Mouse (Mus musculus) frontal cortex, postnatal 25 days (tissue): ENCODE data around the gene Kctd12.

Source experiments
- DNase-seq, 2 experiments: peaks; one replicate each; pipeline ENCODE4 v3.0.0; 2022; ENCODE audit warnings: low spot score in 2 of 2

Gene Kctd12

DNA sequence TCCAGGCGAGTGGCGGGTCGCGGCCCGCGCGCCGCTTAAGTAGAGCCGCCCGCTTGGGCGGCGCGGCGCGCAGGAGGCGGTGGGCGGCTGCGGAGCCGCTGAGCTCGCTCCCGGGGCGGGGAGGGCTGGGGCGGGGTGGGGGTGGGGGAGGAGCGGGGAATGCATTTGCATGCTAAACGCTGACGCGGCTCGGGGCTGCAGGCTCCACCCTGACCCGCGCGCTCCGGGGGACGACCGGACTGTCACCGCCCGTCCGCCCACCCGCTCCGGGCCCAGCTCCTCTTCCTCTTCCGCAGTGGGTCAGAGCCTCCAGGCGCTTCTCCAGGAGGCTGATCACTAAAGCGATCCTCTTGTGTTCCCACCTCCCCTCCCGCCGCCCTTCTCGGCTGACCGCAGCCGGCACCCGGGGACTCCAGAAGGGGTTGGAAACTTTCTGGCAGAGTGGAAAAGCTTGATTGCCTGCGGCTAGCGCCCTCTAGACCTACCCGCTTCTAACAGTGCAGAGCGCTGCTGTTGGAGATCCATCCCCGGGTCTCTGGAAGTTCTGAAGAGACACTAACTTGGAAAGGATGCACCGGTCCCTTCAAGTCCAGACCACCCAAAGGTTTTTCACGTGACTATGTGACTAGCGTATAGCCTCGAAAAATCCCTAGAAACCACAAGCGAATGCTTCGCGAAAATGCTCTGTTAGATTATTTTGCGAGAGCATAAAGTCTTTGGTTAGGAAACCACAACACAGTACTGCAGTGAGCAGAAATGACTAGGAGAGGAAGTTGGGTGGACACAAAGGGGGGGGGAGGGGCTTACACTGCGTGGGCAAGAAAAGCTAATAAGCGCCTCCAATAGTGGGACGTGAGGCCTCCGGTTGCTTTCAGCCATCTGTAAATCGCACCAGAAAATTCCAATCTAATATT lies at the start of gene Kctd12:
Gene Kctd12 (minus strand): TSS at position 11 of the 914 bp plus-strand sequence.
- peak; percentile 56 to 59 for DNase-seq

DNA sequence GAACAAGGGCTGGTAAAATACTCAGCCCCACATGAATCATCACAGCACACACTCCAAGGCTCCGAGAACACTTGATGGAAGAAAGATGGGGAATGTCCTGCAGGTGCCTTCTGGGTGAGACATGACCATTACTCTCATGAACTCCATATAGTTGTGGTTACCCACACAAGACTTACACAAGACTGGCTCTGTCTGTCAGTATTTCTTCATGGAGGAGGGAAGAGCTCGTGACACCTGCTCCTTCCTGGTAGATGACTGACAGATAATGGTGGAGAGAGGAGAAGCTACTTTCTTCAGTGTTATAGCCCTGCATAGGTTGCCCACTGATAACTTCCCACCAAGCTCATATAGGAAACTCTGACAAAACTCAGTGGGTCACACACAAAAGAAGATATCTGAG lies 46.8 kb upstream of the Kctd12 start:
- no peak for DNase-seq

DNA sequence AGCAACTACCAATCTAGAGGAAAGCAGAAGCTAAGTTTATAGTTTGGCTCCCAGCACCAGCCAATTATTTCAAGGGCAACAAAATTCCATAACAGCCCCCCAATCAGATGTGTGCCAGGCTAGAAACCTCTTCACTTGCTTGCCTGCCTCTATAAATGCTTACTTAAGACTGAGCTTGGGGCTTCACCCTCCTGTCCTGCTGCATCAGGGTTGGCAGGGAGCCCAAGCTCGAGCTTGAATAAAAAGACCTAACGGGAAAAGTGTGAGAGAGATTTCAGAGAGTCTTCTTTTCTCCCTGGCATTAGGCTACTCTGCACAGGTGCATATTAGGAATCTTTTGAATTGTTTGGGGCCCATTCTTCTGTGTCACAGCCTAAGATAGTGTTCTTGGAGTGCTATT lies 37.6 kb upstream of the Kctd12 start:
- no peak for DNase-seq

DNA sequence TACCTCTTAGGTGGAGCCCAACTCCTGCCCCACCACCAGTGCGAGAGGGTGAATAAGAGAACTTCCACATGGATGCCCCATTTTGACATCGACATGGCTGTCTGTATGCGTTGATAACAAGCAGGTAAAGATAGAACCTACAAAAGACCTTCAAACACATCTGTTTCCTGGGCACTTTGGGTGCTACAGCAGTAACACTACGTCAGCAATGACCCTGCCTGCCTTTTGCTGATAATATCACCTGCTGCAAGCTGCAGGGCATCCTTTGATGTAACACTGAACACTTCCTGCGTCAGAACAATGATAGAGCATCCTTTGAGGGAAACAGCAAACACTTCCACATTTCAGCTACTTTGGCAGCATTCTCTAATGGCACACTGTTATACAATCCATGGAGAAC lies 34.6 kb upstream of the Kctd12 start:
- no peak for DNase-seq

DNA sequence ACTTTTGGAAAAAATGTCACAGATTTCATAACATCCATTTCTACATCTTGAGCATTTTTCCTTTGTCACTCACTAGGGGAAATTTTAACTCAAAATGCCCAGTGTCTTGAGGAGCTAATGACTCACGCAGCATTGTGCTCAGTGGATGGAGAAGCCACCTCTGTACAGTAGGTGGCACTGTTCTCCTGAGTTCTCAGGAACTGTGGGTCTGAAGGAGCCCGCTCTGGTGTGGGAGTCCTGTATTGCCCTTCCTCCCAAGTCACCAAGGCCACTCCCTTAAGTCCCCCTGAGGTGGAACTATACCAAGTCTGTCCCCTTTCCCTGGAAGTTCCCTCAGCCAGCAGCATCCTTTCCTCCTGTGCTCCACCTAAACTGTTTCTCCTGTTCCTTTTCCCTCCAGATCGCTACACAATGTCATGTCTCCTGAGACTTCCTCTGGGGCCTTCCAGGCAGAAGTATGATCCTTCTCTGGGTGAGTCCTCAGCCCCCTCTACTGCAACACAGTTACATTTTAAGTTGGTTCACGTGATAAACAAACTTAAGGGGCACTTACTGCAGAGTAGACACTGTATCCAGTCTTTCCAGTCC lies 30.2 kb upstream of the Kctd12 start:
- peak; percentile 20 to 41 for DNase-seq

DNA sequence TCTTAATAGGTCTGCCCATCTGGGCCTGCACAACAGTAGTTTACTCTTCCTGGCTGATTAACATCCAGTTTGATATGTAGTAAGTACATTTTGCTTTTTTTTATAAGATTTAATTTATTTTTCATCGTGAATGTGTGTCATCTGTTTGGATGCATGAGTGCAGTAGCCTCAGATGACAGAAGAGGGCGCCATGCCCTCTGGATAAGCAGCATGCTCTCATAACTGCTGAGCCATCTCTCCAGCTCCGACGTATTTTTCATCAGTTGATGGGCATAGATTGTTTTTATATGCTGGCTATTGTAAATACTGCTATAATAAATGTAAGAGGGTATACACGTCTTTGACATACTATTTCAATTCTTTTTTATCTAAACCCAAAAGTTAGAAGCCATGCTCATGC lies 29.3 kb upstream of the Kctd12 start:
- no peak for DNase-seq

DNA sequence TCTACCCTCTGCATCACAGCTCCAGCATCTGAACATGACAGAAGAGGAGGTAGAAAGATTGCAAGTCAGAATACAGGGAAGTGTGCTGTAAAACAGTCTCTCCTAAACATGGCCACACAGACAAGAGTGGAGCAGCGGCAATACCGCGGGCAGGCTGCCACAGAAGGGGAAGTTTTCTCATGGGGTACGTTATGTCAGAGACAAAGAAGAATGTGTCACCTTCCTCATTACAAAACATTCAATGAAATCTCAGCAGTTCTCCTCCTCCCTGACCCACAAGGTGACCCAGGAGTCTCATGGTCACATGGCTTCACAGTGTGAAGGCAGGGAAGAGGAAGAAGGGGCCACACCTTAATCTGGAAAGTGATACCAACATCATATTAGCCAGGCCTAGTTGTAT lies 25.3 kb upstream of the Kctd12 start:
- DNase-seq, result no peak

DNA sequence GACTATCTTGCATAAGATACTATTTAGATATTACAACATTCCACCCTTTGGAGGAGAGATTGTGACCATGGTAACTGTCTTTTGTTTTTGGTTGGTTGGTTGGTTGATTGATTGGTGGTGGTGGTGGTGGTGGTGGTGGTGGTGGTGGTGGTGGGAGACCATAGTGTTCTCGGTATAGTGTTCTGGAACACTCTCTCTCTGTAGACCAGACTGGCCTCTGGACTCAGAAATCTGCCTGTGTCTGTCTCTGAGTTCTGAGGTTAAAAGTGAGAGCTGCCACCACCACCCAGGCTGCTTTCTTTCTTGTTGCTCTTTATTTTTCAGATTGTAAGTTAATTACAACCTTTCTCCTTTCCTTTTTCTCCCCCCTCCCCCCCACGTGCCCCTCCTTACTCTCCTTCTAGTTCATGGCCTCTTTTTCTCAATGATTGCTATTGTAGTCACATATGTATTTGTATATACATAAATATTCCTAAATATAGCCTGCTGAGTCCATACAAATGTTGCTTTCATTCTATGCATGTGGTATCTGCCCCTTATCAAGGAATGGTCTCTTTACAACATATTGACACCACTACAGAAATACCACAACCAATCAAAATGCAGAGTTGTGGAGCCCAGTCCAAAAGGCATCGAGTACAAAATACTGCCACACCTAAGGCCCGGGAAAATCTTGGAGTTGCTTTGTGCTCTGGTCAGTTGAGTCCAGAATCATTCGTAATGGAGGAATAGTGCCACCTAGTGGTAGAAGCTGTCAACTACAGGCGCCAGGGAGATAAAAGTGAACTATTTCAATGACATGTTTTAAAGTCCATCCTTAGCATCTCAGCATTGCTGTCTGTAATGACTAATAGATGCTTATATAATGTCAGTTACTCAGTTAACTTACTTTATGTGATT lies 12.5 kb upstream of the Kctd12 start:
- DNase-seq, result peak; percentile 73 to 76

DNA sequence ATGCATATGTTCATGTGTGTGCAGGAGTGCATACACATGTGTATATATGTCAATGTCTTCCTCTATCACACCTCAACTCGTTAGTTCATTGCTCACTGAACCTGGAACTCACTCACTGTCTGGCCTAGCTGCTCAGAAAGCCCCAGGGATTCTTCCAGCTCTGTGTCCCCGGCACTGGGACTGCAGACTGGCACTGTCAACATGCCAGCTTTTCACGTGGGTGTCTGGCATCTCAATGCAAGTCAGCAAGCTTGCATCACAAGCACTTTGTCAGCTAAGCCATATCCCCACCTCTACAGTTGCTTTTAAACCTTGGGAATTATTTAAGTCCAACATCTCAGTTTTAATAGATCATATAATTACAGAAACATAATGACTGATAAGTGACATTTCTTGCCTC lies 8.3 kb upstream of the Kctd12 start:
- DNase-seq, result no peak

DNA sequence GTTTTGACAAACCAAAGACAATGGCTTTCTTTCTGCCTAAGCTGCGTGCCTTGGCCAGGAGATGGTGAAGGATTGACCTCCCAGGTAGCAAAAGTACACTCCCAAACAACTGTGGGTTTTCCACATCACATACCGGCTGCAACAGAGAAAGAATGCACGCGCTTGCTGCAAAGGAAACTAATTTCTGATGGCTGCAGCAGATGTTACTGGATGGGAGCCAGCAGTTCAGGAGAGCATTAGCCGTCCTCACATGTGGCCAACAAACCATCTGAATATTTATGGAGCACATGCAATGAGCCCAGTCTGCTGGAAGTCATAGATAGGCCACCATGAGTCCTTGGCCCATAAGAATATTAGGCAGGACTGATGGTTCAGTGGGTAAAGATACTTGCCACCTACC lies 7.4 kb upstream of the Kctd12 start:
- no peak for DNase-seq

DNA sequence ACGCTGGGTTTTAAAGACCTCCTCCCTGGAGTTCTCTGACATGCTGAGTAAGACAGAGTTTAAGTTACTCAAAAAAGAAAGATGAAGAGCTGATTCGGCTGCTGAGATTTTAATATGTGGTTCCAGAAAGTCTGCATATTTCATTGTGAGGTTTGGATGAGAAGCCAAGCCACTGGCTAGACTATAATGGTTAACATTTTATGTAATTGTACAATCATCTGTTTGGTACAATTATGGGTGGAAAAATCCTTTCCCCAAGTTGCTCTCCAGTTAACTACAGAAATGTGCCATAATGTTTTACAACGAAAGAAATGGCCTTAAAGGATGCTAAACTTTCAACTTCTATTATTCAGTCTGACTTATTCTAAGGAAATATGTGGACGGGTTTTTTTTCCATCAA lies 6.8 kb upstream of the Kctd12 start:
- DNase-seq, result no peak

DNA sequence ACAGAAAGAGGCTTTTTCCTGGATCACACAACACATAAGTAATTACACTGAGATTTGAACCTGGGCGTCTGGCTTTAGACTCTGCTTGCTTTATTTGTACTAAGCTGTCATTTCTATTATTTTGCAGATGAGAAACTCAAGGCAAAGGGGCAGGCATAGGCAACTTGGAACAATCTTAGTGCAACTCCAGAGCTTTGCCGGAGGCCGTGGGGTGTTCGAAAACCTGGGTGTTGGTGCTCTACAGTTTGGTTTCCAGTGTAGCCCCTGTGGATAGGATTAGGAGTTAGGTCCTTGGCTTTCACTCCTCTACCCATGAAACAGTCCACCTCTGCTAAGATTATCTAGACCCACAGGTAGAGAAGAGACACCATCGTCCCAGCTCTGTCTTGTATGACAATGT lies 5.2 kb upstream of the Kctd12 start:
- DNase-seq, result no peak

DNA sequence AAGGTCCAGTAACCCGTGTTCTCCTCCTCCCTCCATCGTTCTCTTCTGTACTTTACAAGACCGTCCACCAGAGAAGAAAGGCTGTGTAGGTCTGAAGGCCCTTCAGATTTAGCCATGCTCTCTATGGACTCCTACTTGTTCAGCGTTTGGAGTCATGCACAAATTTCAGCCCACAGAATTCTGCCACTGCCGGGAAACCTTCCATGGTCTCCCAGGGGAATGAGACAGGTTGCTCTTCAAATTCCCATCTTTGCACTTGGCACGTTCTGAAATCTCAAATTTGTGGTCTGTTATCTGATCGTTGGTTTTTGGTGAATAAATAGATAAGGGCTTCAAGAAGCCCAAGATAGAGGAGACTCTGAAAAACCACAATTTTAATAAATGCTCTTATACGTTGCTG lies 1.2 kb upstream of the Kctd12 start:
- no peak for DNase-seq

DNA sequence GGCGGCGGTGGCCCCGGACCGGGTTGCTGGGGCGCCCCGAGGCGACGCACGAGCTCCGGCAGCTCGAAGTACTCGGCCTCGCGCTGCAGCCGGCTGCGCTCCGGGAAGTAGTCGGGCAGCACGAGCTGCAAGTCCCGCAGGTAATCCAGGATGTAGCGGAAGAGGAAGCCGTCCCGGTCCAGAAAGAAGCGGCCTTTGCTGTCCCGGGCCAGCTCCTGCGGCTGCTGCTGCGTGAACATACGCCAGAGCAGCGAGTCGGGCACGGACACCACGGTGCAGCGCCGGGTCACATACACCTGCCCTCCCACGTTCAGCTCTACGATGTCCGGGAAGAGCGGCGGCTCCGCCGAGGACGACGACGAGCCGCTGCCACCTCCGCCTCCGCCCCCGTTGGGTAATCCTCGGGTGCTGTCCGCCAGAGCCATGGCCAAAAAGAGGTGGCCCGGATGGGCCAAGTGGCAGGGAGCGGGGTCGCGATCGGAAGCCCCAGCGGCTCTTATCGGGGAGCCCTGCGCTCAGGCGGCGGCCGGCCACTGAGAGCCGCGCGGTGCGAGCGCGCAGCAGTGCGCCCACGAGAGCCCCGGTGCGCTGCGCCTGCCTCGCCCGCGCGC lies 316 bp downstream of the Kctd12 start:
- peak; percentile 39 to 43 for DNase-seq

DNA sequence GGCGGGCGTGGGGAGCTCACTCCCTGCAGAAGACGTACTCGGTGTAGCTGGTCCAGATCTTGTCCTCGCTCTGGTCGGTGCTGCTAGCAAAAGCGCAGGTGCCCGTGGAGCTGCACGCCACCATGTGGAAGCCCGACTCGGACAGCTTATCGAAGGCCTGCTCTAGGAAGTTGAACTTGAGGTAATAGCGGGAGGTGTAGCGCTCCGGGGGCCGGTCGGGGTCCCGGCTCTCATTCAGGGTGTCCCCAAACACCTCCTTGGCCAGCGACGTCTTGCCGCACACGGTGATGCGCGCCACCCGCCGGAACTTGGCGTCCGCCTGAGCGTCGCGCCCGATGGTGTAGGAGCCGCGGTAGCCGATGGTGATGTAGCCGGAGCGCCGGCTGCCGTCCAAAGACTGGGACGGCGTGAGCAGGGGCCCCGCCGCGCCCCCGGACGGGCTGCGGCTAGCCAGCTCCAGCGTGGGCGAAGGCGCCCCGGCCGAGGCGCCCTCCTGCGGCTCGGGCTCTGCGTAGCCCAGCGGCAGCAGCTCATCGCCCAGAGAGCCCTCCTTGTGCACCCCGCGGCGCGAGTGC lies 909 bp downstream of the Kctd12 start:
- DNase-seq, result peak; percentile 49 to 52

DNA sequence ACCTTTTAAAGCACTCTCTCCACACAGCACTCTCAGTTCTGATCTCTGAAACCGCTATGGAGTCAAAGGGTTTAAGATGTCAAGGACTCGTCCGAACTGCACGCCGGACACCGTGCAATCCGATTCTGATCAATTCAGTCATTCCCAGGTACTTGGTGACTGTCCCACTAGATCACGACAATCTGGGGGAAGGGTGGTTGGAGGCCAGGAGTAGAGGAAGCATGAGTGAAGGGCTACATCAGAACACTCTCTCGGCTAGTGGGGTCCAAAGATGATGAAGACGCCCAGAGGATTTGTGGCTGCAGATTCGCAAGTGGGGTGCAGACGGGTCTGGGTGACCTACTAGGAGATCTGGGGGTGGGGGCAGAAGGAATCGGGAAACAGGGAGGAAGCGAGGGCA lies 1.5 kb downstream of the Kctd12 start:
- peak in 1 of 2 experiments; percentile 9 for DNase-seq

DNA sequence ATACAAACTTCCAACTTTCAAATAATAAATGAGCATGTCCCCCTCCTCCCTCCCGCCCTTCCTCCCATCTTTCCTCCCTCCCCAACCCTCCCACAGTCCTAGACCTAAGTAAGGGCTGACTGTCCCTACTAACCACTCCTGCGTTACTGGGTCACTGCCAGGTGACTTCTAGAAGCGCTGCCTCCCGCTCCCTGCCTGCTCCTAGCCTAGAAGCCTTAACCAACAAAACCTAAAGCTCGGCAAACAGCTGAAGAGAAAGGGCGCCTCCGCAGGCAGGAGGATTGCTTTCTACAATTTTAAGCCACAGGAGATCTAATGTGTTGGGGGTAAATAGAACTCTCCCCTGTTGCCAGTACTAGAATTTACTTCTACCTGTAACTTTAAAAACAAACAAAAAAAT lies 2.0 kb downstream of the Kctd12 start:
- DNase-seq, result no peak

DNA sequence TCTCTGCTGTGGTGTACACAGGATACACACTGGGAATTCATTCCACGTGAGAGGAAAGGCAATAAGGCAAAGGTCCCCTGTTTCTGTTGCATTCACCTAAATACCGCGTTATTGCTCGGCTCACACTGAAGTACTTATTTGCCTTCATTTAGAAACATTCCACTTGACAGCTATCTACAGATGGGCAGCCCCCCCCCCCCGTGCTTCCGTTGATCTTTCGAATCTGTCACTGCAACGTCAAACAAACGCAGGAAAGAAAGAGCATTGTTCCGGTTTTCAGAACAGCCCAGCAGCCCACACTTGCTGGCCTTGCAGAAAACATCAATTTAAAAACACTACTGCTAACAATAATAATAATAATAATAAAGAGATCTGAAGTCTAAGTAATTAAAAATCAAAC lies 2.6 kb downstream of the Kctd12 start:
- no peak for DNase-seq

DNA sequence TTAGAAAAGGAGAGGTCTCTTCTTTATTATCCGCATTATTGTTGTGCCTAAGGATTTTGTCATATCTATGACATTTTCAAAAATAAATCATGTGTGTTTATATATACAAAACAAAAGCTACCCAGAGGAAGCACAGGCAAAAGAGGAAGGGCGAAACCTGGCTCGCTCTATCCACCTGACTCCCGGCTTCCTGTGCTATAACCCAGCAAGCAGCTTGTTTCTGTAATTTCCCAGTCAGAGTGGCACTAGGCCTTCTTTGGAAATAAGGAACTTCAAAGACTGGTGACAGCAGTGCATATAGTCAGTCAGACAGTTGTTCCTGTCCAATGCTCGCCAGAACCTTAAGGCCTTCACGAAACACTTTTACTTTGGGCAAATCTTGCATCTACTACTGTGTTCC lies 6.6 kb downstream of the Kctd12 start:
- DNase-seq, result no peak

DNA sequence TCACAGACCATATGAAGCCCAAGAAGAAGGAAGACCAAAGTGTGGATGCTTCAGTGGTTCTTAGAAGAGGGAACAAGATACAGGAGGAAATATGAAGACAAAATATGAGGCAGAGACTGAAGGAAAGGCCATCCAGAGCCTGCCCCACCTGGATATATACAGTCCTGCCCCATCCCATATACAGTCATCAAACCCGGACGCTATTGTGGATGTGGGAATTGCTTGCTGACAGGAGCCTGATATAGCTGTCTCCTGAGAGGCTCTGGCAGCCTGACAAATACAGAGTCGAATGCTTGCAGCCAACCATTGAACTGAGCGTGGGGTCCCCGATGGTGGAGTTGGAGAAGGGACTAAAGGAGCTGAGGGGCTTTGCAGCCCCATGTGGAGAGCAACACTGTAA lies 13.6 kb downstream of the Kctd12 start:
- DNase-seq, result no peak

DNA sequence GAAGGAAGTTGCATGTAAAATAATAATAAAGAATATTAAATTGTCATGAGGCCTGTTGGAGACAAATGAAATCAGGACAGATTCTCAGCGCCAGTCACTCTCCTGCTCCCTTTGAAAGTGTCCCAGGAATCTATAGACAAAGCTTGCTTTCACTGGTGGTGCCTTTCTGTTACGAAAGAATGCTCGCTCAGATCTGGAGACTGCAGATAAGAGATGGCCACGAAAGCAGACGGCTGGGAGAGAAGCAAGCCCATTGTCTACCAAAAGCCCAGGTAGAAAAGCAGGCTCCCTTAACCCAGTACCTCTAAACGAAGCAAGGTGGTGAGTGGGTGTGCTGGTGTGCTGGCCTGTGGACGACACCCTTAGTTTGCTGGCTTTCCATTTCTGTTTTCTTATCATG lies 16.2 kb downstream of the Kctd12 start:
- no peak for DNase-seq

DNA sequence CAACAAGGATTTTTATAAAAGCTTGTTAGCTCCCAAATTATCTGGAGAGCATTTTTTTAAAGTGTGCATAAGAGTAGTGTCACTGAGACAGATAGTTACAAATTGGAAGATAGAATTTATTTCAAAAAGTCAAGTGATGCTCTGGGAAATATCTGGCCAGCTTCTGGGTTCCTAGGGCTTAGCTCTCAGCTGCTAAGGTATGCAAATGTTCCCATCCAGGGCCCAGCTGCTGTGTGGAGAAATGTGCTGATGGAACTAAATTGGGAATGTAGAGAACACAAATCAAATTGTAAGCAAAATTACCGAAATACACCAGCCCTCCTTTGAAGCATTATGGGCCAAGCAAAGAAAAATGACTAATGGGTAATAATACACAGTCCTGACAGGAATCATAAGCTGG lies 16.6 kb downstream of the Kctd12 start:
- DNase-seq, result no peak
